Mouse (Mus musculus) G1E (cell line): ENCODE measurements around the gene Vmn1r45. TPM values are rescaled to one million over a fixed set of nuclear protein-coding genes. Genes with fewer than 3 reads are reported as not detected.
"Not testable (repeated sequence)": the region's sequence is repeated elsewhere in the genome, so short reads cannot be mapped to it uniquely, and the experiment has no call there.

Experiments used
- ATAC-seq: 2 replicates; pipeline ENCODE4 v1.8.0; 2016; ENCODE audit warnings: mild to moderate bottlenecking; ENCODE audit not compliant: insufficient number of reproducible peaks, poor library complexity, low FRiP score, severe bottlenecking; ENCODE audit errors: extremely low read depth
- DNase-seq: peaks from one replicate; pipeline ENCODE4 v3.0.0; 2012; ENCODE audit warnings: low spot score
- H3K27me3 ChIP-seq: 2 replicates; pipeline ENCODE4 v1.6.1; 2012; ENCODE audit warnings: mild to moderate bottlenecking, low read length, inconsistent platforms; ENCODE audit not compliant: insufficient read depth
- H3K36me3 ChIP-seq: replicated peaks from 2 replicates; pipeline ENCODE3; 2012; ENCODE audit warnings: mild to moderate bottlenecking, inconsistent platforms
- H3K4me1 ChIP-seq: 2 replicates; pipeline ENCODE4 v1.6.1; 2012; ENCODE audit warnings: low read depth, low read length, inconsistent platforms, mixed read lengths; ENCODE audit not compliant: insufficient read depth
- H3K4me3 ChIP-seq: 2 replicates; pipeline ENCODE4 v1.5.1; 2012; ENCODE audit warnings: low read depth, mild to moderate bottlenecking, inconsistent platforms, low read length, moderate library complexity, mixed read lengths
- H3K9me3 ChIP-seq: replicated peaks from 2 replicates; pipeline ENCODE4 v1.6.1; 2012; ENCODE audit warnings: inconsistent platforms
- CTCF ChIP-seq: IDR thresholded peaks from 2 replicates; pipeline ENCODE4 v1.5.1; 2012; ENCODE audit warnings: low read depth, low read length, inconsistent platforms, mixed read lengths
- GATA1 ChIP-seq: IDR thresholded peaks from 2 replicates; pipeline ENCODE4 v1.6.1; 2012; ENCODE audit warnings: borderline replicate concordance, low read length, inconsistent platforms, mixed read lengths
- GATA2 ChIP-seq: IDR thresholded peaks from 2 replicates; pipeline ENCODE4 v1.6.1; 2012; ENCODE audit warnings: low read depth, low read length, inconsistent platforms, borderline replicate concordance
- POLR2AphosphoS5 ChIP-seq: IDR thresholded peaks from 2 replicates; pipeline ENCODE4 v1.6.1; 2012; ENCODE audit warnings: low read depth, low read length, inconsistent platforms; ENCODE audit not compliant: insufficient replicate concordance
- TAL1 ChIP-seq: conservative IDR thresholded peaks from 2 replicates; pipeline ENCODE4 v1.6.1; 2012; ENCODE audit warnings: low read depth, low read length, inconsistent platforms, mixed read lengths
- polyA plus RNA-seq: library from polyadenylated mRNA; stranded (reverse); fragments of >175 nt; gene quantifications from 2 replicates; pipeline ENCODE4 v1.2.3, GENCODE M21; 2012
- total RNA-seq, 2 experiments: library from RNA; stranded (forward) in 1 of 2; stranded (reverse) in 1 of 2; fragments of 200-1000 nt in 1 of 2; fragments of >200 nt in 1 of 2; fragmentation: Nextera tagmentation in 1 of 2; gene quantifications; 2 replicates each; pipeline ENCODE4 v1.2.3; 2014 to 2017

Vmn1r45 gene
- not detected in 2 replicates for total RNA-seq (2014; fragmentation: Nextera tagmentation)
- total RNA-seq (2017) = 0.06 and 0.11 TPM in 2 replicates
- polyA plus RNA-seq = not detected in 2 replicates

- not testable (repeated sequence) for H3K9me3 ChIP-seq, ATAC-seq
These were observed at the start of gene Vmn1r45 for GRCm38 (mm10) chr6:89940498-89940897. TSS of gene Vmn1r45 (minus strand) at chr6:89940598.

GRCm38 (mm10) chr6:89985989-89986388 is 45.6 kb upstream of the Vmn1r45 start:
- Histone ChIP-seq H3K4me1 (no peaks in the 10 kb centered on the region), H3K4me3 (no peak overlapping the region), H3K9me3 (no peaks in the 10 kb centered on the region), H3K27me3 (no peaks in the 10 kb centered on the region), H3K36me3 (no peaks in the 10 kb centered on the region)
- no peak for ATAC-seq
- no peak for DNase-seq
- TF ChIP-seq CTCF = no peak
- no peak for TF ChIP-seq POLR2AphosphoS5
- no peak for TF ChIP-seq GATA2
- no peak for TF ChIP-seq GATA1
- no peak for TF ChIP-seq TAL1

More at GRCm38 (mm10) chr6:89940498-89940897, at the start of gene Vmn1r45:
- not testable (repeated sequence) for H3K27me3 ChIP-seq, H3K36me3 ChIP-seq, H3K4me3 ChIP-seq, DNase-seq, H3K4me1 ChIP-seq

DNA sequence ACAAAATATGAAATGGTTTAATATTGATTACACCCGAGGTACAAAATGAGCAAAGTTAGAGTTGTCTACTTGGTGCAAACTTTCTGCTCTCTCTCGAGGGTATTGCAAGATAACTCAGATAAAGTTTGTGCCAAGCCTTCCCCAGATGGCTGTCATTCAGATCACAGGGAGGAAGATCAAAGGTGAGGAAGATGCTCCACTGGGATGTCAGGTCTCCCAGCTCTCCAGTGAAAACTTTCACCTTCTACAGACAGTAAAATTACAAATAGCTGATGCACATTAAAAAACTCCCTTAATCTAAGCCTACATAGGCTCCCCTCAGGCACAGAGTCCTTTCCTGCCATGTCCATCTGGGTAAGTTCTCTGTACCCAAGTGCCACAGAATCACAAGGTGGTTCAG is 28.6 kb upstream of the Vmn1r45 start, which contains the start of gene Vmn1r46:
TSS of gene Vmn1r46 (plus strand) at position 301 of the 400 bp plus-strand sequence.
- Histone ChIP-seq H3K9me3 (no peaks in the 10 kb centered on the region), H3K27me3 (no peaks in the 10 kb centered on the region), H3K36me3 (no peaks in the 10 kb centered on the region), H3K4me1 (no peaks in the 10 kb centered on the region), H3K4me3 (no peak within 1 kb of the TSS)
- TF ChIP-seq CTCF = no peak
- TF ChIP-seq GATA2 = no peak
- TF ChIP-seq GATA1 = no peak
- ATAC-seq (no peak), DNase-seq (no peak)

GRCm38 (mm10) chr6:89966341-89966740 is 25.9 kb upstream of the Vmn1r45 start:
- Histone ChIP-seq H3K4me3 (no peak overlapping the region), H3K27me3 (no peaks in the 10 kb centered on the region), H3K36me3 (no peaks in the 10 kb centered on the region), H3K4me1 (no peaks in the 10 kb centered on the region), H3K9me3 (no peaks in the 10 kb centered on the region)
- DNase-seq (no peak), ATAC-seq (no peak)
- no peak for TF ChIP-seq CTCF
- no peak for TF ChIP-seq GATA1
- TF ChIP-seq POLR2AphosphoS5 = no peak
- TF ChIP-seq GATA2 = no peak
- no peak for TF ChIP-seq TAL1

DNA sequence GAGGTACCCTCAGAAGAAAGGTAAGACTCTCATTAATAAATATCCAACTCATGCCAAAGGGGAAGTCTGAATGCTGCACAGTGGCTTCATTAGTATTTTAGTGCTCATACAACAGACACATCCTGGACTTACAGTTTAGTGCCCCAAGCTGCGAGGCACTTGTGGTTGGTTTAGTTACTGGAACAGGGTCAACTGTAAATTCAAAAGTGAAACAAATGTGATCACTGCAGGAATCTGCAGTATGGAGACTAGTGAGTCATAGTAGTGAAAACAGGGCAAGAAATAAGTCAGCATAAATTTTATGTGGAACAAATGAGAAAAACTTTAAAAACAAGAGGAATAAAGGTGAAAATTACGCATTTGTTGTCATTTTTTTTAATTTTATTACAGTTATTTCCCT is 13.2 kb upstream of the Vmn1r45 start:
- H3K27me3 ChIP-seq = no peaks in the 10 kb centered on the region
- H3K9me3 ChIP-seq = no peaks in the 10 kb centered on the region
- TF ChIP-seq TAL1 = no peak
- TF ChIP-seq GATA2 = no peak
- TF ChIP-seq CTCF = no peak
- no peak for TF ChIP-seq POLR2AphosphoS5
- no peak for TF ChIP-seq GATA1
- no peaks in the 10 kb centered on the region for H3K36me3 ChIP-seq
- ATAC-seq = no peak
- no peaks in the 10 kb centered on the region for H3K4me1 ChIP-seq
- no peak for DNase-seq
- no peak overlapping the region for H3K4me3 ChIP-seq

DNA sequence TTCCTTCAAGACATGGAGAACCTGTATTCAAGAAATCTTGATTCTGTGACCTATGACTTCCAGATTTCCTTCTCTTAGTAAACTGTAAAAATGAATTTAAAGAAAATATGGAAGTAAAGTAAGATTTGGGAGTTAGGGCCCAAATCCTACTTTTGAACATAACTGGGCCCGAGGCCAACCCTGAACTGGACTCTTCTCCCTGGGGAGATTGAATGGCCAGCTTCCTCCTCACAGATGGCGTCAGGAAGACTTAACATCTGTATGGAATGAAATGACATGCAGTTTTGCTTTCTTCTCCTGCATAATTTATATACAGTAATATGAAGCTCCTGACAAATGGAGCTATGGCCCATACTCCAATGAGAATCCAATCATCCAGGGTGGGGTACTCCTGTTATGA is 528 bp upstream of the Vmn1r45 start:
- no peak overlapping the region for H3K4me3 ChIP-seq
- no peaks in the 10 kb centered on the region for H3K9me3 ChIP-seq
- no peaks in the 10 kb centered on the region for H3K27me3 ChIP-seq
- TF ChIP-seq GATA2 (no peak), GATA1 (no peak), TAL1 (no peak), POLR2AphosphoS5 (no peak), CTCF (no peak)
- H3K4me1 ChIP-seq = no peaks in the 10 kb centered on the region
- ATAC-seq (no peak), DNase-seq (no peak)
- no peaks in the 10 kb centered on the region for H3K36me3 ChIP-seq

GRCm38 (mm10) chr6:89883812-89884211 is 56.6 kb downstream of the Vmn1r45 start:
- no peak overlapping the region for H3K4me3 ChIP-seq
- no peaks in the 10 kb centered on the region for H3K4me1 ChIP-seq
- no peak for DNase-seq
- TF ChIP-seq TAL1 (no peak), GATA1 (no peak), CTCF (no peak), GATA2 (no peak)
- H3K9me3 ChIP-seq = no peaks in the 10 kb centered on the region
- no peaks in the 10 kb centered on the region for H3K27me3 ChIP-seq
- no peak for ATAC-seq
- no peaks in the 10 kb centered on the region for H3K36me3 ChIP-seq
